Mouse (Mus musculus) ES-Bruce4 (cell line): ENCODE measurements at regions not wholly inside any gene's neighbourhood (a gene's known extent, or its start where the extent isn't known, plus 50 kb on each side); places are given as distances from the start of the nearest gene placed in this dataset.

Source experiments
- CTCF ChIP-seq: IDR thresholded peaks from one replicate; pipeline ENCODE4 v1.8.1; 2011; ENCODE audit warnings: low read depth, low read length
- EP300 ChIP-seq: IDR thresholded peaks from 2 replicates; pipeline ENCODE4 v1.6.1; 2011; ENCODE audit warnings: low read depth, low read length; ENCODE audit not compliant: insufficient read depth
- POLR2A ChIP-seq: IDR thresholded peaks from one replicate; pipeline ENCODE4 v1.8.1; 2011; ENCODE audit warnings: low read length; ENCODE audit not compliant: insufficient read depth

DNA sequence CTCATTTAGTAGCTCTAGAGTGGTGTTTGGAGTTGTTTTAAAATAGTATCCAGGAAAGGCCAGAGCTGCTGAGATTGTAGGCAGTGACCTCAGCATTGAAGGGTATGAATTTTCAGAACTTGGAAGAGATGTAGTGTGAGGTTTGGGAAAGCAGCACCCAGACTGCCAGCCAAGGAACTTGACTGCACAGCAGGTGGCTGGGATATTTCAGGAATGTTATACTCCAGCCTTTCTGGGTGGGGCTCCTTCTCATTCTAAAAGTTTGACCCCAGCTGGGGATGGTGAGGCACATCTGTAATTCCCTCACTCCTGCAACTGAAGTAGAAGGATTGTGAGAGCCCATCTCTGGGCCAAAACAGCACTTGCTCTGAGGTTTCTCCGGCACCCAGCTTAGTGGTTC, 70.7 kb downstream of the Hoxc4 start:
- TF ChIP-seq CTCF (no peak), POLR2A (no peak), EP300 (no peak)
